Mouse (Mus musculus): ENCODE results near the gene Bpifa1.
"Not testable (repeated sequence)": the region's sequence is repeated elsewhere in the genome, so short reads cannot be mapped to it uniquely, and the experiment has no call there.

Bpifa1 gene

DNA sequence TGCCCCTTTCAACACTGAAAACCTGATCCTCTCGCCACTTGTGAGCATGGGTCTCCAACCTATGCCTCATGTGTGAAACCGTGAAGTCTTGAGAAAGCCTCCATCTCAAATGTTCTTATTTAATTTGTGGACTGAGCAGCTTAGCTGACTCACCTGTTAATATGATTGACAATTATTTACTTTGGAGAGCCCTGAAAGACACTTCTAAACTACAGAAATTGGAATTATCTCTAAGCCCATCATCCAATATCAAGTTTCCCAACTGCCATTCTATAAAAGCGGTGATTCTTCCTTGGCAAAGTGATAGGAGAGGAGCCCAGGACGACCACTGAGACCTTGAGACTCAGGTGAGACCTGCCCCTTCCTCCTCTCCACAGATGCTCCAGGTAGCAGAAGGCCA lies at the start of gene Bpifa1:
Gene Bpifa1 (plus strand): TSS at position 301 of the 400 bp plus-strand sequence.
- no peak for DNase-seq (ENCODE audit: low read depth, low spot score)

DNA sequence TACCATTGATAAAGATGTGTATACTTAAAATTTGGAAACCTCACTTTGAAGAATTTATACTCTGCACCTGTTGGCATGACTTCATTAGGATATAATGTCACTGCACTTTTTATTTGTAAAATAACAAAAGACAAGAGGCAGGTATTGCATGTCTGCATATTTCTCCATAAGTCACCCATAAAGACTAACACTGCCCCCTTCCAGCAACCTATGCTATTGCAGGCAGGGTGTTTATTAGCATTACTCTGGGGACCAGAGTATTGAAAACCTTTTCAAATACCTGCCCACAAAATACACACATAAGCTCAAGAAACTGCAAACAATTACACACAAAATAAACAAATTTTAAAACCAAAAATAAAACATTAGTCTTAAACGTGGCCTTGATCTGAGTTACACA lies 44.9 kb upstream of the Bpifa1 start:
- DNase-seq (ENCODE audit: low read depth, low spot score): peak; percentile 12

DNA sequence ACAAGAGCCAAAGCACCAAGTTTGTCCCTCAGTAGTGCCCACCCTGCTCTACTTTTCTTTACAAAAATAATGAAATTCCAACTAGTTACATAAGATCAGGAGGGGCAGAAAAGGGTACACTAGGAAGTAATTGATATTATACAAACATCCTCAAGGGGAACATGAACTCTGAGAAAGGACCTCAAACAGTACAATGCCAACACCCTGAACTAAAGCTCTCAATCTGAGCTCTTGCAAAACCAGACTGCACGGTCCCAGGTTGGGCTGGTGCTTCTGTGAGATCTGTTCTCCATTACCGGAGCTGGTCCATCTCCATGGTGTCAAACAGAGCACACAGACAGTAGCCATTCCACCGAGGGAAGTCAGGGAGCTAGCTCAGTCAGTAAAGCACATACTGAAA lies 25.3 kb upstream of the Bpifa1 start:
- DNase-seq (ENCODE audit: low read depth, low spot score): no peak

DNA sequence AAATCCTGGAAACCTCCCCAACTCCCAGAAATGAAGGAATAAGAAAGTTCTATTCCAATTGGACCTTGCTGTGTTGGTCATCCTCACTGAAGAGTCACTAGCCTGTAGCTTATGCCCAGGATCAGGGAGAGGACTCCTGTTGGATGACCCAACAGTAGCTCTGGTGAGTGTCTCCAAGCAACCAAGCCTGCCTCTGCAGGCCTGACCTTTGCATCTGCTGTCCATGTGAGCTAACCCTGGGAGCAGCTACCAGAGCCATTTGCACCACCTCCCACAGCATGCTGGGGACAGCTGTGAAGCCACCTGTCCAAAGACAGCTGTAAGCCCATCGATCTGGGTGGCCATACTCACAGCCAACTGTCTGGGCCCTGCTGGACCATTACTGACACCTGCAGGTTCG lies 12.6 kb upstream of the Bpifa1 start, which contains the start of gene Bpifa3:
Gene Bpifa3 (plus strand): TSS at position 217 of the 400 bp plus-strand sequence.
- no peak for DNase-seq (ENCODE audit: low read depth, low spot score)

DNA sequence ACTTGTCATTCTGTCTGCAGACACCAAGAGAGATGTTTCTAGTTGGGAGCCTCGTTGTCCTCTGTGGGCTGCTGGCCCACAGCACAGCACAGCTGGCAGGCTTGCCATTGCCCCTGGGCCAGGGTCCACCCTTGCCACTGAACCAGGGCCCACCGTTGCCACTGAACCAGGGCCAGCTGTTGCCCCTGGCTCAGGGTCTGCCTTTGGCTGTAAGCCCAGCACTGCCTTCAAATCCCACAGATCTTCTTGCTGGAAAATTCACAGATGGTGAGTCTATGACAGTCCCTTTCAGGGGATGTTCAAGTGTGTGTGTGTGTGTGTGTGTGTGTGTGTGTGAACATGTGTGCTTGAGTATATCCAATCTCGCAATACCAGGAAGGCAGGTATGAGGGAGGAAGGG lies 1.1 kb downstream of the Bpifa1 start:
- DNase-seq (ENCODE audit: low read depth, low spot score): no peak

DNA sequence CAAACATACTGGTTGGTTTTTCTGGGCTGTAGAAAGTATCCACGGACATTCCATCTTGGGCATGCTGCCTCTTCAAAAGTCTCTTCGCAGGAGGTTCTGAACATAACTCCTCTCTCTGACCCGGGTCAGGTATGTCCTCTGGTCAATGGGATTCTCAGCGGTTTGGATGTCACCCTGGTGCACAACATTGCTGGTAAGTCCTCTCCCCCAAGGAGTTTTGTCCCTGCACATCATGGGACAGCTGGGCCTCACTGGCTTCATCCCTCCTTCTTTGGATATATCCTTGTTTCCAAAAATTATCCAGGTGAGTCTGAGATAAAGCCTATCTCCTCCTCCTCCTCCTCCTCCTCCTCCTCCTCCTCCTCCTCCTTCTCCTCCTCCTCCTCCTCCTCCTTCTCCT lies 4.8 kb downstream of the Bpifa1 start:
- no peak for DNase-seq (ENCODE audit: low read depth, low spot score)

- DNase-seq (ENCODE audit: low read depth, low spot score): peak; percentile 69
Observed at GRCm38 (mm10) chr2:154158433-154158832, 15.8 kb downstream of the Bpifa1 start.

DNA sequence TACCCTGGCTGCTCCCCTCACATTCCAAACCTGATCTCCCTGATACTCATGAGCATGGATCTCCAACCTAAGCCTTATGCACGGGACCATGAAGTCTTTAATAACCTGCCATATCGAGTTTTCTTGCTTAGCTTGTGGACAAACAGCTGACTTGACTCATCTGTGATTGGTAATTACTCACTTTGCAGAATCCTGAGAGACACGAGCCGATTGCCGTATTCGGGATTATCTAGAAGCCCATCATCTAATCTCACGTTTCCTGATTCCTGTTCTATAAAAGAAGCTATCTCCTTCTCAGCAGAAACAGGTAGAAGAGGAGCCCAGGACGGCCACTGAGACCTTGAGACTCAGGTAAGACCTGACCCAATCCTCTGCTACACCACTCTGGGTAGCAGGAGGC lies 19.6 kb downstream of the Bpifa1 start, which contains the start of gene Bpifa5:
Gene Bpifa5 (plus strand): TSS at position 301 of the 400 bp plus-strand sequence.
- no peak for DNase-seq (ENCODE audit: low read depth, low spot score)

GRCm38 (mm10) chr2:154163306-154163705 lies 20.6 kb downstream of the Bpifa1 start:
- no peak for DNase-seq (ENCODE audit: low read depth, low spot score)

- DNase-seq (ENCODE audit: low read depth, low spot score): no peak
Observed at GRCm38 (mm10) chr2:154169172-154169571, 26.5 kb downstream of the Bpifa1 start.

- DNase-seq (ENCODE audit: low read depth, low spot score): no peak
Observed at GRCm38 (mm10) chr2:154171621-154172020, 28.9 kb downstream of the Bpifa1 start.

GRCm38 (mm10) chr2:154173313-154173712 lies 30.6 kb downstream of the Bpifa1 start:
- peak; percentile 24 for DNase-seq (ENCODE audit: low read depth, low spot score)

- DNase-seq (ENCODE audit: low read depth, low spot score): not testable (repeated sequence)
Observed at GRCm38 (mm10) chr2:154181900-154182299, 39.2 kb downstream of the Bpifa1 start.

GRCm38 (mm10) chr2:154183061-154183460 lies 40.4 kb downstream of the Bpifa1 start:
- not testable (repeated sequence) for DNase-seq (ENCODE audit: low read depth, low spot score)

DNA sequence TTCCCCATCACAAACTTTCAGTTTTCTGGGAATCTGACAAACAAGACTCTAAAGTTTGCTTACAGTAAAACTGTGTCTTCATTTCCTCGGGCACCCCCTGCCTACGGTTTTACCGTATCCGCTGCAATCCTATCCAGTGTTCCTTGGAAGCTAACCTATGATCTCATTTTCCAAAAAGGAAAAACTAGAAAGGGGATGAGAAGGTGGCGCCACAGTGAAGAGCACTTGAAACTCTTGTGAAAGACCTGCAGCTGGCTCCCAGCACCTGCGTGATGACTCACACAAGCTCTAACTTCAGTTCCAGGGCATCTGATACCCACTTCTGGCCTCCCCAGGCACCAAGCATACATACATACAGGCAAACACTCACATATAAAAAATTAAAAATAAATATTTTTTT lies 42.6 kb downstream of the Bpifa1 start:
- no peak for DNase-seq (ENCODE audit: low read depth, low spot score)

- no peak for DNase-seq (ENCODE audit: low read depth, low spot score)
Observed at GRCm38 (mm10) chr2:154185748-154186147, 43.1 kb downstream of the Bpifa1 start.

GRCm38 (mm10) chr2:154187468-154187867 lies 44.8 kb downstream of the Bpifa1 start:
- DNase-seq (ENCODE audit: low read depth, low spot score): peak; percentile 78

DNA sequence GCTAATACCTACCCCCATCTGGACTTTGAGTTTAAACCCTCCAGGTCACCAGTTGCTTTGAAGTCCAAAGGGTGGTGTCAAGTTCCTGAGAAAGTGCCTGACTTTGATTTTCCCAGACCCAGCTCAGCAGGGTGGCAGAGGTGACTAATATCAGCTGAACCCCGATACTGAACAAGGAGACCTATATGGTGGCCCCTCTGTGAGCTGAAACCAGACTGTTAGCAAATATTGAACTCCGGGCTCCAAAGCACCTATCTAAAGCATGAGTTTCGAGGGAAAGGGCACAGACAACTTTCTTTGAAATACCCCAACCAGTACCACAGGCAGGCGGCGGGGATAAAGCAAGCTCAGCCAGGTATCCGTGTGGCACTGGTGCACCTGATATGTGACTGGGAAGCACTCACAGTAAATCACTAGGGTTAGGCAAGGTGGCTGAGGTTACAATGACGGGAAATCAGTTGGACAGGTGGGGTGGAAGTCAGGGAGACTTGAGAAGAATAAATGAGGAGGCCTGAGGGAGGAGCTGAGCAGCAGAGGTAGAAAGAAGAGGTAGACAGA lies 47.3 kb downstream of the Bpifa1 start:
- no peak for DNase-seq (ENCODE audit: low read depth, low spot score)

- no peak for DNase-seq (ENCODE audit: low read depth, low spot score)
Observed at GRCm38 (mm10) chr2:154190546-154191258, 48.0 kb downstream of the Bpifa1 start, which contains the start of gene Bpifb1. Gene Bpifb1 (plus strand): TSS chr2:154190818.

- no peak for DNase-seq (ENCODE audit: low read depth, low spot score)
Observed at GRCm38 (mm10) chr2:154192141-154192540, 49.5 kb downstream of the Bpifa1 start.

GRCm38 (mm10) chr2:154193071-154193470 lies 50.4 kb downstream of the Bpifa1 start:
- no peak for DNase-seq (ENCODE audit: low read depth, low spot score)

DNA sequence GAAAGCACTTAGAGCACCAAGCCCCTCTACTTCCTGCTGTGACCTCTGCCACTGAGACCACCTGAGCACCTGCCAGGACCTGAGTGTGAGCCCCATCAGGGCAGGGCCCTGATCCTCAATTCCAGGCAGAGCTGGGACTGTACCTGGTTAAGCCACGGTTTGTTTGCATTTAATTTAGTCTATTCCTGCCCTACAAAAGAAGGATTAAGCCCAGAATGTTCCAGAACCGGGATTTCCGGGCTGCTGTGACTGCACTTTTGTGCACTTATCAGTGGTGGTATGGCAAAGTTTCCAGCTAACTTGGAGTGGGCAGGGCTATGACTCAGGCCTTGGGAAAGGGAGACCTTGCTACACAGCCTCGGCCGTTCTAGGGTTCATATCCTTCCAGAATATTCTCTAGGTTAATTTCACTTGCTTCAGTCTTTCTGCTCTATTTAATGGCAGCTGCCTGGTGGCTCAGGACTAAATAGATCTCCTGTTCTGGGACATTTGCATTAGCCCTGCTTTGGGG lies 51.4 kb downstream of the Bpifa1 start:
- no peak for DNase-seq (ENCODE audit: low read depth, low spot score)

- no peak for DNase-seq (ENCODE audit: low read depth, low spot score)
Observed at GRCm38 (mm10) chr2:154197036-154197435, 54.4 kb downstream of the Bpifa1 start.
